Mouse (Mus musculus) neural tube, embryonic 11.5 days (tissue): ENCODE results near the gene Drd4. TPM values are rescaled to one million over a fixed set of nuclear protein-coding genes. Genes with fewer than 3 reads are reported as not detected.

Source experiments
- ATAC-seq: fragments of 200-750 bp; cut with Nextera tagmentation; 2 replicates; pipeline ENCODE4 v1.8.0; 2017; ENCODE audit warnings: moderate number of reproducible peaks, mild to moderate bottlenecking, moderate TSS enrichment, moderate library complexity; ENCODE audit not compliant: insufficient read depth, low FRiP score, low TSS enrichment
- DNase-seq: peaks from one replicate; pipeline ENCODE4 v3.0.0-alpha.2; 2015; ENCODE audit warnings: low spot score
- H3K27ac ChIP-seq: fragments of 300-500 bp; sonication (generic); 2 replicates; pipeline ENCODE4 v1.5.1; 2014; ENCODE audit warnings: low read depth, mild to moderate bottlenecking, low read length
- H3K27me3 ChIP-seq: fragments of 300-500 bp; sonication (generic); 2 replicates; pipeline ENCODE4 v1.6.1; 2014; ENCODE audit warnings: mild to moderate bottlenecking, low read length, mixed read lengths; ENCODE audit not compliant: control insufficient read depth, insufficient read depth
- H3K36me3 ChIP-seq: fragments of 300-500 bp; sonication (generic); 2 replicates; pipeline ENCODE4 v1.6.1; 2014; ENCODE audit warnings: mild to moderate bottlenecking, low read length, moderate library complexity, mixed read lengths; ENCODE audit not compliant: control insufficient read depth, insufficient read depth
- H3K4me1 ChIP-seq: fragments of 300-500 bp; sonication (generic); 2 replicates; pipeline ENCODE4 v1.6.1; 2014; ENCODE audit warnings: low read length, mixed read lengths; ENCODE audit not compliant: control insufficient read depth, insufficient read depth
- H3K4me2 ChIP-seq: fragments of 300-500 bp; sonication (generic); 2 replicates; pipeline ENCODE4 v1.6.1; 2014; ENCODE audit warnings: low read depth, mild to moderate bottlenecking, moderate library complexity
- H3K4me3 ChIP-seq: fragments of 300-500 bp; sonication (generic); 2 replicates; pipeline ENCODE4 v1.5.1; 2014; ENCODE audit warnings: low read depth, low read length
- H3K9ac ChIP-seq: fragments of 300-500 bp; sonication (generic); 2 replicates; pipeline ENCODE4 v1.6.1; 2014; ENCODE audit warnings: mild to moderate bottlenecking, low read length
- H3K9me3 ChIP-seq: fragments of 300-500 bp; sonication (generic); 2 replicates; pipeline ENCODE4 v1.6.1; 2016; ENCODE audit warnings: low read length; ENCODE audit not compliant: control insufficient read depth
- WGBS: fragments of 180-500 bp; shearing (Covaris S2); extraction: QIAGEN DNeasy Blood & Tissue Kit; methylation state at CpG from one replicate; pipeline ENCODE4 v1.1.7; 2014; 5-methylcytosine and 5-hydroxymethylcytosine counted together
- polyA plus RNA-seq: library from polyadenylated mRNA; unstranded; fragments of >200 nt; fragmentation: Nextera tagmentation; extraction: Ambion mirVana; gene quantifications from 2 replicates; pipeline ENCODE4 v1.2.1, GENCODE M21; 2014

Drd4 gene
- polyA plus RNA-seq, 1 experiment from 2014 or later = 0.61 TPM

- ATAC-seq (no peak), DNase-seq (no peak)
- WGBS = 76% methylated on average over 7 of the region's 7 CpGs
- Histone ChIP-seq H3K4me1 (peaks cover 2% of the 10 kb centered on the region), H3K27ac (no peak overlapping the region), H3K36me3 (no peaks in the 10 kb centered on the region), H3K9ac (no peak overlapping the region), H3K4me2 (no peak overlapping the region), H3K27me3 (0 out of 2 replicates have a peak, but pooled peaks cover 3% of the 10 kb centered on the region), H3K4me3 (no peak overlapping the region), H3K9me3 (no peaks in the 10 kb centered on the region)
These were observed 51.9 kb downstream of the Drd4 start for GRCm38 (mm10) chr7:141343696-141344095.

- WGBS = 88% methylated on average over 5 of the region's 5 CpGs
- Histone ChIP-seq H3K9ac (no peak overlapping the region), H3K4me3 (no peak overlapping the region), H3K27me3 (no peaks in the 10 kb centered on the region), H3K27ac (no peak overlapping the region), H3K36me3 (no peaks in the 10 kb centered on the region), H3K4me1 (no peaks in the 10 kb centered on the region), H3K9me3 (no peaks in the 10 kb centered on the region), H3K4me2 (no peak overlapping the region)
- ATAC-seq = no peak
- no peak for DNase-seq
These were observed 53.0 kb downstream of the Drd4 start for GRCm38 (mm10) chr7:141344787-141345186.

Other genes with a start within 250 kb of the Drd4 start
- gene B4galnt4, start 230.9 kb upstream of the Drd4 start, polyA plus RNA-seq = 14.5 and 17.1 TPM in 2 replicates
- gene Pkp3, start 213.8 kb upstream of the Drd4 start, polyA plus RNA-seq = 2.3 and 2.7 TPM in 2 replicates
- 2.4 and 3.1 TPM in 2 replicates for gene Sigirr, start 191.4 kb upstream of the Drd4 start, polyA plus RNA-seq
- gene Ano9, start 174.2 kb upstream of the Drd4 start, polyA plus RNA-seq = 0.09 TPM in 1 of 2 replicates, not detected in the other
- gene Ptdss2, start 169.6 kb upstream of the Drd4 start, polyA plus RNA-seq = 69.0 and 69.5 TPM in 2 replicates
- 69.5 and 69.7 TPM in 2 replicates for gene Rnh1, start 119.1 kb upstream of the Drd4 start, polyA plus RNA-seq
- gene Hras, start 98.0 kb upstream of the Drd4 start, polyA plus RNA-seq = 111 and 122 TPM in 2 replicates
- gene Lrrc56, start 97.8 kb upstream of the Drd4 start, polyA plus RNA-seq = 9.1 and 9.5 TPM in 2 replicates
- gene Lmntd2, start 77.9 kb upstream of the Drd4 start, polyA plus RNA-seq = 1.9 and 2.0 TPM in 2 replicates
- gene Rassf7, start 76.1 kb upstream of the Drd4 start, polyA plus RNA-seq = 34.4 and 45.7 TPM in 2 replicates
- gene Phrf1, start 63.2 kb upstream of the Drd4 start, polyA plus RNA-seq = 90.3 and 93.3 TPM in 2 replicates
- gene Irf7, start 25.5 kb upstream of the Drd4 start, polyA plus RNA-seq = 0.56 and 0.78 TPM in 2 replicates
- gene Cdhr5, start 15.2 kb upstream of the Drd4 start, polyA plus RNA-seq = not detected in 2 replicates
- 13.2 and 13.7 TPM in 2 replicates for gene Sct, start 12.9 kb upstream of the Drd4 start, polyA plus RNA-seq
- 72.3 and 90.1 TPM in 2 replicates for gene Deaf1, start 35.7 kb downstream of the Drd4 start, polyA plus RNA-seq
- 29.3 and 32.6 TPM in 2 replicates for gene Tmem80, start 35.7 kb downstream of the Drd4 start, polyA plus RNA-seq
- 2.2 TPM in 2 replicates for gene Eps8l2, start 46.9 kb downstream of the Drd4 start, polyA plus RNA-seq
- gene Taldo1, start 100.2 kb downstream of the Drd4 start, polyA plus RNA-seq = 359 and 371 TPM in 2 replicates
- 44.1 and 46.0 TPM in 2 replicates for gene Gatd1, start 122.1 kb downstream of the Drd4 start, polyA plus RNA-seq
- 8.8 and 13.9 TPM in 2 replicates for gene Cend1, start 137.5 kb downstream of the Drd4 start, polyA plus RNA-seq
- 45.2 and 45.8 TPM in 2 replicates for gene Slc25a22, start 145.9 kb downstream of the Drd4 start, polyA plus RNA-seq
- 9.5 and 10.3 TPM in 2 replicates for gene Pidd1, start 152.0 kb downstream of the Drd4 start, polyA plus RNA-seq
- 898 and 979 TPM in 2 replicates for gene Rplp2, start 155.4 kb downstream of the Drd4 start, polyA plus RNA-seq
- gene Pnpla2, start 163.2 kb downstream of the Drd4 start, polyA plus RNA-seq = 14.8 and 17.6 TPM in 2 replicates
- 2.8 and 6.4 TPM in 2 replicates for gene Cracr2b, start 169.1 kb downstream of the Drd4 start, polyA plus RNA-seq
- 44.3 and 52.2 TPM in 2 replicates for gene Cd151, start 175.4 kb downstream of the Drd4 start, polyA plus RNA-seq
- gene Polr2l, start 183.1 kb downstream of the Drd4 start, polyA plus RNA-seq = 76.9 and 79.2 TPM in 2 replicates
- gene Tspan4, start 183.2 kb downstream of the Drd4 start, polyA plus RNA-seq = 32.4 and 35.8 TPM in 2 replicates
- 28.2 and 32.9 TPM in 2 replicates for gene Chid1, start 247.9 kb downstream of the Drd4 start, polyA plus RNA-seq